Mouse (Mus musculus) hindbrain, embryonic 14.5 days (tissue): ENCODE results near the gene Apopt1. TPM values are rescaled to one million over a fixed set of nuclear protein-coding genes. Genes with fewer than 3 reads are reported as not detected.
A peak's percentile ranks its signal among the peaks of the same experiment; 100 is the strongest.

Experiments used
- ATAC-seq: fragments of 200-750 bp; cut with Nextera tagmentation; 2 replicates; pipeline ENCODE4 v1.8.0; 2017; ENCODE audit warnings: moderate number of reproducible peaks, mild to moderate bottlenecking, moderate TSS enrichment, moderate library complexity; ENCODE audit not compliant: low FRiP score
- DNase-seq: peaks from one replicate; pipeline ENCODE4 v3.0.0-alpha.2; 2015; ENCODE audit warnings: low spot score
- H3K27ac ChIP-seq: fragments of 300-500 bp; sonication (generic); 2 replicates; pipeline ENCODE4 v1.5.1; 2014; ENCODE audit warnings: mild to moderate bottlenecking, moderate library complexity
- H3K27me3 ChIP-seq: fragments of 300-500 bp; sonication (generic); 2 replicates; pipeline ENCODE4 v1.6.1; 2014; ENCODE audit warnings: mild to moderate bottlenecking, low read length, mixed read lengths; ENCODE audit not compliant: control insufficient read depth, insufficient read depth
- H3K36me3 ChIP-seq: fragments of 300-500 bp; sonication (generic); replicated peaks from 2 replicates; pipeline ENCODE4 v1.6.1; 2014; ENCODE audit not compliant: control insufficient read depth, insufficient read depth
- H3K4me1 ChIP-seq: fragments of 300-500 bp; sonication (generic); replicated peaks from 2 replicates; pipeline ENCODE4 v1.6.1; 2014; ENCODE audit warnings: antibody characterized with exemption, low read length, mixed read lengths; ENCODE audit not compliant: control insufficient read depth, insufficient read depth
- H3K4me2 ChIP-seq: fragments of 300-500 bp; sonication (generic); replicated peaks from 2 replicates; pipeline ENCODE4 v1.6.1; 2014; ENCODE audit warnings: mild to moderate bottlenecking, moderate library complexity
- H3K4me3 ChIP-seq: fragments of 300-500 bp; sonication (generic); replicated peaks from 2 replicates; pipeline ENCODE4 v1.5.1; 2014; ENCODE audit warnings: mild to moderate bottlenecking, low read length
- H3K9ac ChIP-seq: fragments of 300-500 bp; sonication (generic); 2 replicates; pipeline ENCODE4 v1.6.1; 2014
- H3K9me3 ChIP-seq: fragments of 300-500 bp; sonication (generic); 2 replicates; pipeline ENCODE4 v1.6.1; 2016; ENCODE audit warnings: low read length; ENCODE audit not compliant: control insufficient read depth
- WGBS: fragments of 180-500 bp; shearing (Covaris S2); extraction: QIAGEN DNeasy Blood & Tissue Kit; methylation state at CpG from one replicate; pipeline ENCODE4 v1.1.7; 2014; 5-methylcytosine and 5-hydroxymethylcytosine counted together
- polyA plus RNA-seq: library from polyadenylated mRNA; unstranded; fragments of >200 nt; fragmentation: Nextera tagmentation; extraction: Ambion mirVana; gene quantifications from 2 replicates; pipeline ENCODE4 v1.2.1, GENCODE M21; 2014

Apopt1 gene
- polyA plus RNA-seq, 1 experiment from 2014 or later = 61.4 TPM

GRCm38 (mm10) chr12:111756698-111757082 is 43.6 kb downstream of the Apopt1 start:
- ATAC-seq (no peak), DNase-seq (no peak)
- H3K27me3 ChIP-seq = no peaks in the 10 kb centered on the region
- H3K9me3 ChIP-seq = no peaks in the 10 kb centered on the region
- no peak overlapping the region for H3K4me2 ChIP-seq
- 52% methylated on average over 5 of the region's 5 CpGs for WGBS
- peaks cover 27% of the 10 kb centered on the region for H3K4me1 ChIP-seq
- no peaks in the 10 kb centered on the region for H3K36me3 ChIP-seq
- H3K9ac ChIP-seq = no peak overlapping the region
- no peak overlapping the region for H3K27ac ChIP-seq
- H3K4me3 ChIP-seq = no peak overlapping the region

- no peaks in the 10 kb centered on the region for H3K9me3 ChIP-seq
- no peak for DNase-seq
- peak overlapping the region; percentile 87 for H3K9ac ChIP-seq
- no peaks in the 10 kb centered on the region for H3K27me3 ChIP-seq
- peaks cover 33% of the 10 kb centered on the region for H3K4me1 ChIP-seq
- 0 out of 2 replicates have a peak, but pooled peaks cover 2% of the 10 kb centered on the region for H3K36me3 ChIP-seq
- ATAC-seq = no peak
- H3K4me3 ChIP-seq = peak overlapping the region; percentile 96
- 47% methylated on average over 10 of the region's 10 CpGs for WGBS
- H3K4me2 ChIP-seq = peak overlapping the region; percentile 100
- peak overlapping the region; percentile 98 for H3K27ac ChIP-seq
Observed at GRCm38 (mm10) chr12:111757561-111758325, 44.7 kb downstream of the Apopt1 start.

- Histone ChIP-seq H3K27ac (peak within 1 kb of the TSS; percentile 98), H3K4me3 (peak within 1 kb of the TSS; percentile 96), H3K4me2 (peak within 1 kb of the TSS; percentile 100), H3K9ac (peak within 1 kb of the TSS; percentile 87), H3K9me3 (no peaks in the 10 kb centered on the region), H3K36me3 (0 out of 2 replicates have a peak, but pooled peaks cover 8% of the 10 kb centered on the region), H3K27me3 (no peaks in the 10 kb centered on the region), H3K4me1 (peaks cover 33% of the 10 kb centered on the region)
- under 1% methylated on average over 83 of the region's 85 CpGs for WGBS
- DNase-seq (peak; percentile 87), ATAC-seq (peak; percentile 87)
Observed at GRCm38 (mm10) chr12:111758381-111759175, 45.5 kb downstream of the Apopt1 start, which contains the start of gene Klc1. Gene Klc1, plus strand, starts transcription at chr12:111758849.

GRCm38 (mm10) chr12:111759176-111760061 is 46.4 kb downstream of the Apopt1 start:
- peak overlapping the region; percentile 98 for H3K27ac ChIP-seq
- peak overlapping the region; percentile 100 for H3K4me2 ChIP-seq
- DNase-seq (peak; percentile 55), ATAC-seq (peak; percentile 47)
- no peaks in the 10 kb centered on the region for H3K27me3 ChIP-seq
- peaks cover 33% of the 10 kb centered on the region for H3K4me1 ChIP-seq
- 1% methylated on average over 35 of the region's 35 CpGs for WGBS
- H3K9ac ChIP-seq = peak overlapping the region; percentile 87
- H3K9me3 ChIP-seq = no peaks in the 10 kb centered on the region
- peak overlapping the region; percentile 96 for H3K4me3 ChIP-seq
- 0 out of 2 replicates have a peak, but pooled peaks cover 8% of the 10 kb centered on the region for H3K36me3 ChIP-seq

DNA sequence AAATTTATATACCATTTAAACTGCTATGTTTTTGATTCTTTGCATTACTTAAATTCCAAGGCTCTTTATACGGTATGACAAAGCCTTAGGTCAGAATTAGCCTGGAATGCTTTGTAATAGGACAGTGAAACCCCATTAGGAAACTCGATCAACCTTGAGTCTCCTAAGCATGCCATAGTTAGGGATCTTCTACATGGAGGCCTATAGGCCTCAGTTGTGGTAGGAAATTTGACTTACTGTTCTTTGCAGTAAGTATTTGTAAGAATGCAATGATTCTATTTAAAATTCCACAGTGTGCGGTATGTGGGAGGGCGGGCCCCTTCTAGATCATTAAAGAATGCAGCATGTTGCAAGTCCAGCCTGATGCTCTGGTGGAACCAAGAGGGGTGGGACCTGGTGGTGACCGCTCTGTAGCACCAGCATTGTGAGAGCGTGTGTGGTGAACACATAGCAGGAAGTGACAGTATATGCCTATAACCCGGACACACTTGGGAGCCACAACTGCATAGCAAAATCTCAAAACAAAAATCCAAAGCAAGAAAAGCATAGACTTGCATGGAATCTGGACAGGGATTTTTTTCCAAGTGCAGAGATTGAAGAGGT is 47.3 kb downstream of the Apopt1 start:
- no peak overlapping the region for H3K27ac ChIP-seq
- no peak for ATAC-seq
- peak overlapping the region; percentile 87 for H3K9ac ChIP-seq
- H3K27me3 ChIP-seq = no peaks in the 10 kb centered on the region
- 0 out of 2 replicates have a peak, but pooled peaks cover 8% of the 10 kb centered on the region for H3K36me3 ChIP-seq
- peak overlapping the region; percentile 100 for H3K4me2 ChIP-seq
- peaks cover 33% of the 10 kb centered on the region for H3K4me1 ChIP-seq
- 61% methylated on average over 7 of the region's 7 CpGs for WGBS
- peak overlapping the region; percentile 96 for H3K4me3 ChIP-seq
- DNase-seq = no peak
- no peaks in the 10 kb centered on the region for H3K9me3 ChIP-seq

GRCm38 (mm10) chr12:111762620-111763280 is 49.7 kb downstream of the Apopt1 start:
- WGBS = 89% methylated on average over 13 of the region's 13 CpGs
- Histone ChIP-seq H3K4me1 (peaks cover 47% of the 10 kb centered on the region), H3K9ac (no peak overlapping the region), H3K27me3 (no peaks in the 10 kb centered on the region), H3K27ac (no peak overlapping the region), H3K36me3 (0 out of 2 replicates have a peak, but pooled peaks cover 8% of the 10 kb centered on the region), H3K9me3 (no peaks in the 10 kb centered on the region), H3K4me3 (no peak overlapping the region), H3K4me2 (no peak overlapping the region)
- DNase-seq (no peak), ATAC-seq (no peak)

- no peaks in the 10 kb centered on the region for H3K27me3 ChIP-seq
- 17% methylated on average over 16 of the region's 16 CpGs for WGBS
- peak overlapping the region; percentile 33 for H3K4me2 ChIP-seq
- no peak for ATAC-seq
- H3K4me3 ChIP-seq = no peak overlapping the region
- peak overlapping the region; percentile 20; the same call in 1 of the 2 replicates for H3K27ac ChIP-seq
- peak overlapping the region; percentile 2; the same call in 1 of the 2 replicates for H3K9ac ChIP-seq
- H3K9me3 ChIP-seq = no peaks in the 10 kb centered on the region
- peaks cover 32% of the 10 kb centered on the region for H3K4me1 ChIP-seq
- no peak for DNase-seq
- H3K36me3 ChIP-seq = 0 out of 2 replicates have a peak, but pooled peaks cover 8% of the 10 kb centered on the region
Observed at GRCm38 (mm10) chr12:111766313-111767236, 53.5 kb downstream of the Apopt1 start.
